Mouse (Mus musculus) kidney, postnatal 0 days (tissue): ENCODE measurements at regions not wholly inside any gene's neighbourhood (a gene's known extent, or its start where the extent isn't known, plus 50 kb on each side); places are given as distances from the start of the nearest gene placed in this dataset.

Experiments used
- ATAC-seq: fragments of 200-750 bp; cut with Nextera tagmentation; replicated peaks from 2 replicates; pipeline ENCODE4 v1.8.0; 2017; ENCODE audit warnings: low read depth, moderate number of reproducible peaks, moderate TSS enrichment, moderate library complexity; ENCODE audit not compliant: low FRiP score
- DNase-seq: peaks from one replicate; pipeline ENCODE4 v3.0.0-alpha.2; 2016; ENCODE audit warnings: low spot score
- H3K27ac ChIP-seq: fragments of 300-500 bp; sonication (generic); 2 replicates; pipeline ENCODE4 v1.5.1; 2014; ENCODE audit warnings: mild to moderate bottlenecking
- H3K27me3 ChIP-seq: fragments of 300-500 bp; sonication (generic); 2 replicates; pipeline ENCODE4 v1.6.1; 2014; ENCODE audit warnings: low read length, mixed read lengths; ENCODE audit not compliant: insufficient read depth
- H3K36me3 ChIP-seq: fragments of 300-500 bp; sonication (generic); 2 replicates; pipeline ENCODE4 v1.6.1; 2014; ENCODE audit warnings: low read length, mixed read lengths; ENCODE audit not compliant: insufficient read depth
- H3K4me1 ChIP-seq: fragments of 300-500 bp; sonication (generic); replicated peaks from 2 replicates; pipeline ENCODE4 v1.6.1; 2014; ENCODE audit warnings: antibody characterized with exemption, low read length, mixed read lengths; ENCODE audit not compliant: insufficient read depth
- H3K4me2 ChIP-seq: fragments of 300-500 bp; sonication (generic); 2 replicates; pipeline ENCODE4 v1.6.1; 2014; ENCODE audit warnings: mild to moderate bottlenecking, low read length, moderate library complexity, mixed read lengths
- H3K4me3 ChIP-seq: fragments of 300-500 bp; sonication (generic); replicated peaks from 2 replicates; pipeline ENCODE4 v1.5.1; 2014; ENCODE audit warnings: low read depth, low read length
- H3K9ac ChIP-seq: fragments of 300-500 bp; sonication (generic); 2 replicates; pipeline ENCODE4 v1.6.1; 2014; ENCODE audit warnings: low read depth, low read length
- H3K9me3 ChIP-seq: fragments of 300-500 bp; sonication (generic); replicated peaks from 2 replicates; pipeline ENCODE4 v1.6.1; 2016; ENCODE audit warnings: low read length, inconsistent platforms, mixed read lengths
- CTCF ChIP-seq: IDR thresholded peaks from 2 replicates; pipeline ENCODE4 v1.5.1; 2016; ENCODE audit warnings: antibody characterized with exemption, low read depth, mild to moderate bottlenecking, moderate library complexity
- WGBS: fragments of 180-500 bp; shearing (Covaris S2); extraction: QIAGEN DNeasy Blood & Tissue Kit; methylation state at CpG from one replicate; pipeline ENCODE4 v1.1.7; 2014; 5-methylcytosine and 5-hydroxymethylcytosine counted together

DNA sequence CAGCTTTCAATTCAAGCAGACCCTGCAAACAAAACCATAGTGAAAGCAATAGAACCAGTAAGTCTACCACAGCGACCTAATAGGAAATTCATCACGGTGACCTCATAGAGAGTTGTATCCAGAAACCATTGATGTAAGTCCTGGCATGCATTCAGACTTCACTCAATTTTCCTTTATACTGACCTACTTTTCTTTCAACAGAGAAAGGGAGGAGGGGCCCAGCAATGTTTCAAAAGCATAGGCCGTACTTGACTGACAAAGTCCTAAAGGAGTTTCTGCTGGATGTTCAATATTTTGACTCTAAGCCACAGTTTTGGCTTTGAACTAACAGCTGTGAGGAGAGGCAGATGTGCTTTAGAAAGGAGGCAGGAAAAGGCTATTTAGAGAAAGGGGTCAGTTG, 88.4 kb downstream of the AI593442 start:
- ATAC-seq (no peak), DNase-seq (peak; percentile 5)
- 74% methylated on average over 3 of the region's 3 CpGs for WGBS
- no peak overlapping the region for H3K9ac ChIP-seq
- no peaks in the 10 kb centered on the region for H3K27me3 ChIP-seq
- no peaks in the 10 kb centered on the region for H3K9me3 ChIP-seq
- no peak for TF ChIP-seq CTCF
- no peak overlapping the region for H3K4me3 ChIP-seq
- H3K4me2 ChIP-seq, result no peak overlapping the region
- H3K27ac ChIP-seq, result no peak overlapping the region
- H3K36me3 ChIP-seq, result no peaks in the 10 kb centered on the region
- no peaks in the 10 kb centered on the region for H3K4me1 ChIP-seq

DNA sequence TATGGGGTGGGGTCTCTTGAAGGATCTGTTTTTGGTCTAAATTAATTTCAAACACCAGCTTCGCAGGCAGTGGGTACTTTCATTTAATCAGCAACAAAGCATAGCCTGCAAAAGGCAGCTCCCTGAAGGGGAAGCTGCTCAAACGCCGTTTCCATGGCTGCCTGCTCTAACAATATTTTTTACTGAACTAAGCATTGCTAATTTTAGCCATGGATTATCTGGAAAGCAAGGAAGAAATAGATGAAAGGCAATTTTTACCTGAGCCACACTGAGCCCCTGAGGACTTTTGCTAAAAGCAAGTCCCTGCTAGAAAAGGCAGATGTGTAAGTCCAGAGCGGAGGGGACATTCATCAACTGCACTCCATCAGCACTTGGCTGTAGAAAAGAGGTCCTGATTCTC, 105.5 kb downstream of the AI593442 start:
- H3K9me3 ChIP-seq, result no peaks in the 10 kb centered on the region
- no peak for TF ChIP-seq CTCF
- no peaks in the 10 kb centered on the region for H3K36me3 ChIP-seq
- DNase-seq (no peak), ATAC-seq (no peak)
- no peak overlapping the region for H3K27ac ChIP-seq
- no peaks in the 10 kb centered on the region for H3K27me3 ChIP-seq
- H3K9ac ChIP-seq, result no peak overlapping the region
- WGBS, result 81% methylated on average over 4 of the region's 4 CpGs
- H3K4me1 ChIP-seq, result no peaks in the 10 kb centered on the region
- H3K4me3 ChIP-seq, result no peak overlapping the region
- H3K4me2 ChIP-seq, result no peak overlapping the region

DNA sequence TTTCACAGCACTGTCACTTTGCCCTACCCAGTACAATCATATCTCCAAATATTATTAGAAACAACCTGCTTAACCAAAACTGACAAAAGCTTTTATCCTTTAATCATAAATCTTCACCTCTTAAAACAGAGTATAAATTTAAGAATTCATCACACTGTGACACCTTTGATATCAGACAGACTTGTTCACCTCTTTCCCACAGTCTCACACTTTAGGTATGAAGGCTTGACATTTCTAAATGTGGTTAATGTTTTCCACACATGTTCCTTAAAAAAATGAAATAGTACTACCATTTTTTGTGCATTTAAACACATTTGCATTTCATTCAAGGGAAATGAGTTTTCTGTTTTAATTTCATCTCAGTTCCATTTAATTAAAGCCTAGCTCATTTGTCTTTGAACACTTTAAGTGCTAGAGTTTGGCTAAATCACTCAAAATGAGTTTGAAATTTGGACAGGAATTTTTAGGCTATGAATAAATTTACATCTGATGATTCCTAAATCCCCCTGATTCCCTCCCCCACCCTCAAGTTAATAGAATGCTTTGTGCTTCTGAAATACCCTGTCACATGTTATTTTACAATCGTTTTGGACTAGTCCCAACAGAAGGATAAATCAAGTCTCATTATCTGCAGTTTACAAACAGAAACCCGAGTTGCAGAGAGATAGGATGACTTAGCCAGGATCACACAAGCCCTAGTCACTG, 127.9 kb downstream of the AI593442 start:
- 25% methylated on average over 2 of the region's 2 CpGs for WGBS
- no peak for TF ChIP-seq CTCF
- no peaks in the 10 kb centered on the region for H3K27me3 ChIP-seq

DNA sequence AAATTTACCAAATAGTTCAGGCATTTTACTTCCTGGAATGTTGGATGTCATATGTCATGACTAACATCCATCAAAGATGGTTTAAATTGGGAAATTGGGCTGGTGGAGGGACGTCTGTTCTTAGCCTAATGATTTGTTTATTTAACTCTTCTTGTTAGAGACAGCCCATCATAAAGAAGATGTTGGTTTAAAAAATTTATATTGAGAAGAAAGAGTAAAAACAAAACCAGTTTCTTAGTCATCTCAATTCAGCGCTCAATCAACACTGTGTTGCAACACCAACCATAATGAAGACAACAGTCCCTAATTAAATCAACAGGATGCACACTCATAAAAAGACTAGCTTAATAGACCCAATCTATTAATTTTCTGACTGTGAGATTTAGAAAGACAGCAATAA, 133.5 kb downstream of the AI593442 start:
- DNase-seq (no peak), ATAC-seq (no peak)
- Histone ChIP-seq H3K27ac (no peak overlapping the region), H3K4me3 (no peak overlapping the region), H3K4me1 (no peaks in the 10 kb centered on the region), H3K4me2 (no peak overlapping the region), H3K27me3 (no peaks in the 10 kb centered on the region), H3K9ac (no peak overlapping the region), H3K36me3 (no peaks in the 10 kb centered on the region), H3K9me3 (no peaks in the 10 kb centered on the region)
- TF ChIP-seq CTCF, result no peak
- 54% methylated on average over 2 of the region's 2 CpGs for WGBS

More for the DNA sequence above, 127.9 kb downstream of the AI593442 start:
- no peak overlapping the region for H3K4me2 ChIP-seq
- no peaks in the 10 kb centered on the region for H3K4me1 ChIP-seq
- no peak overlapping the region for H3K9ac ChIP-seq
- no peak overlapping the region for H3K4me3 ChIP-seq
- no peak for DNase-seq
- no peaks in the 10 kb centered on the region for H3K36me3 ChIP-seq
- H3K9me3 ChIP-seq, result no peaks in the 10 kb centered on the region
- H3K27ac ChIP-seq, result no peak overlapping the region
- no peak for ATAC-seq

DNA sequence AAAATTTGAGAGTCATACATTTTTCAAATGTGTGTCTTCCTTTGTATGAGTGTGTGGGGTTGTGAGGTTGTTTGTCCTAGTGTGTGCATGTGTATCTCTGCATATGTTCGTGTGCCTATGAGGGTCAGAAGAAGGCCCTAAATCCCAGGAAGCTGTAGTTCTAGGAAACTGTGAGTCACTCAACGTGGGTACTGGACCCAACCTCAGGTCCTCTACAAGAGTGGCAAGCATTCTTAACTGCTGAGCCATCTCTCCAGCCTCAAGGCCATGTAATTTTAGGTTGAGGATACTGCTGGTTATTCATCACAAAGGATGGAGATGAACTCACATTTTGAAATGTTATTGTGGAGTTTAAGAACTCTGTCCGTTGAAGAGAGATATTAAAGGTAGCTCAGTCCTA, 140.5 kb downstream of the AI593442 start:
- TF ChIP-seq CTCF, result no peak
- no peaks in the 10 kb centered on the region for H3K9me3 ChIP-seq
- WGBS, result 82% methylated on average over 3 of the region's 3 CpGs
- H3K36me3 ChIP-seq, result no peaks in the 10 kb centered on the region
- ATAC-seq, result no peak
- no peak for DNase-seq
- H3K27ac ChIP-seq, result no peak overlapping the region
- H3K4me2 ChIP-seq, result no peak overlapping the region
- no peak overlapping the region for H3K4me3 ChIP-seq
- no peaks in the 10 kb centered on the region for H3K4me1 ChIP-seq
- no peaks in the 10 kb centered on the region for H3K27me3 ChIP-seq
- no peak overlapping the region for H3K9ac ChIP-seq

DNA sequence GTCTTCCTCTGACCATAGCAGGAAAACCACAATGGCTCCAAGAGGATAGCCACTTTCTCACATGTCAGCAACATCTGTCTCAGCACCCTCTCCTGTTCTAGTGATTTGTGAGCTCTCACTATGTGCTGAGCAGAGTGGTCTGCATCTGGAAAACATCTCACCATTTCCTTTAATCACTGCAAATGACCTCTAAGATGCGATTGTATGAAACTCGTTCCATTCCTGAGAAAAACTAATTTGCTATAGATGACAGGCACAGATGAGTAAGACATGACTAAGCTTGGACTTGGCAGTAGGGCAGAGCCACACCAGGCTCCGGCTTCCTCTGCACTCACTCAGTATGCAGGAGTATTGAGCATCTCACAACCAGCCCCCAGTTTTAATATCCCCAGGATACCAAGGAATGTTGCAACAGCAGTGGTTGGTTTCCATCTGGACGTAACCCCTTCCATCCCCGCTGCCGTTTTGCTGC, 150.1 kb downstream of the AI593442 start:
- no peak for DNase-seq
- ATAC-seq, result no peak
- Histone ChIP-seq H3K9me3 (no peaks in the 10 kb centered on the region), H3K27ac (no peak overlapping the region), H3K36me3 (no peaks in the 10 kb centered on the region), H3K4me2 (no peak overlapping the region), H3K9ac (no peak overlapping the region), H3K27me3 (no peaks in the 10 kb centered on the region), H3K4me1 (no peaks in the 10 kb centered on the region), H3K4me3 (no peak overlapping the region)
- TF ChIP-seq CTCF, result no peak
- 83% methylated on average over 6 of the region's 6 CpGs for WGBS

DNA sequence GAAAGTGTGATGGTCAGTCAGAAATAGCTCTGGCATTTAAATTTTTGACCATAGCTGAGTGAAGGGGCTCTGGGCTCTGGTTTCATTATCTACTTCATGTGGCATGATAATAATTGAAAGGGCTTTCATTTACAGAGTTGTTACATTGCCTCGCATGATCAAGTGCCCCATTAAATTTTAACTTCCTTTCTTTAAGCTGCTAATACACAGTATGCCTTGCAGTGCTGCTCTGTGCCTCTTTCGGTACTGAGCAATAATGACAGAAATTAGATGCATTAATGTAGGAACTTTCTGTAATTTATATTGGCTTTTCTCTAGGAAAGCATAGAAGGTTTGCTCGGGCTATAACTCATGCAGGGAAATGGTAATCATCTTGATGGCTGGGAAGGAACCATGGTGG, 179.1 kb downstream of the AI593442 start:
- no peak for TF ChIP-seq CTCF
- no peak overlapping the region for H3K9ac ChIP-seq
- no peaks in the 10 kb centered on the region for H3K4me1 ChIP-seq
- no peak for ATAC-seq
- no peak overlapping the region for H3K4me3 ChIP-seq
- H3K27ac ChIP-seq, result no peak overlapping the region
- peak; percentile 10 for DNase-seq
- H3K27me3 ChIP-seq, result no peaks in the 10 kb centered on the region
- no peak overlapping the region for H3K4me2 ChIP-seq
- 58% methylated on average over 3 of the region's 3 CpGs for WGBS
- H3K36me3 ChIP-seq, result no peaks in the 10 kb centered on the region
- no peaks in the 10 kb centered on the region for H3K9me3 ChIP-seq
